Mouse (Mus musculus): Measurements from ENCODE around the gene Lat2.

GRCm38 (mm10) chr5:134614296-134614695, 529 bp downstream of the Lat2 start:
- no peak for TF ChIP-seq CTCF (IDR thresholded peaks at IDR 0.05; ENCODE audit: borderline replicate concordance, extremely low read depth, insufficient read depth, insufficient read length)
- no peak for TF ChIP-seq POLR2A (IDR thresholded peaks at IDR 0.05; ENCODE audit: borderline replicate concordance, extremely low read depth, insufficient read depth, insufficient read length, poor library complexity, severe bottlenecking)

Data from brain, embryonic 14.5 days (tissue).